Mouse (Mus musculus) embryonic facial prominence, embryonic 12.5 days (tissue): ENCODE results near the gene Pum3. TPM values are rescaled to one million over a fixed set of nuclear protein-coding genes. Genes with fewer than 3 reads are reported as not detected.

Experiments
- ATAC-seq: fragments of 200-750 bp; cut with Nextera tagmentation; 2 replicates; pipeline ENCODE4 v1.8.0; 2017; ENCODE audit not compliant: insufficient number of reproducible peaks, insufficient read depth, low FRiP score, low TSS enrichment
- H3K27ac ChIP-seq: fragments of 300-500 bp; sonication (generic); 2 replicates; pipeline ENCODE4 v1.5.1; 2016; ENCODE audit warnings: mild to moderate bottlenecking
- H3K27me3 ChIP-seq: fragments of 300-500 bp; sonication (generic); 2 replicates; pipeline ENCODE4 v1.6.1; 2016; ENCODE audit warnings: mild to moderate bottlenecking, moderate library complexity
- H3K36me3 ChIP-seq: fragments of 300-500 bp; sonication (generic); 2 replicates; pipeline ENCODE4 v1.6.1; 2016; ENCODE audit warnings: mild to moderate bottlenecking
- H3K4me1 ChIP-seq: fragments of 300-500 bp; sonication (generic); 2 replicates; pipeline ENCODE4 v1.6.1; 2016
- H3K4me2 ChIP-seq: fragments of 300-500 bp; sonication (generic); replicated peaks from 2 replicates; pipeline ENCODE4 v1.6.1; 2016; ENCODE audit warnings: mild to moderate bottlenecking, moderate library complexity
- H3K4me3 ChIP-seq: fragments of 300-500 bp; sonication (generic); 2 replicates; pipeline ENCODE4 v1.5.1; 2016; ENCODE audit warnings: mild to moderate bottlenecking
- H3K9ac ChIP-seq: fragments of 300-500 bp; sonication (generic); 2 replicates; pipeline ENCODE4 v1.6.1; 2016; ENCODE audit warnings: mild to moderate bottlenecking, moderate library complexity
- H3K9me3 ChIP-seq: fragments of 300-500 bp; sonication (generic); 2 replicates; pipeline ENCODE4 v1.6.1; 2016; ENCODE audit warnings: mild to moderate bottlenecking, moderate library complexity
- WGBS: fragments of 180-500 bp; shearing (Covaris S2); methylation state at CpG from one replicate; pipeline ENCODE4 v1.1.7; 2016; 5-methylcytosine and 5-hydroxymethylcytosine counted together
- polyA plus RNA-seq: library from polyadenylated mRNA; unstranded; fragments of >200 nt; fragmentation: Nextera tagmentation; extraction: Ambion mirVana; gene quantifications from 2 replicates; pipeline ENCODE4 v1.2.1, GENCODE M21; 2016

Pum3 gene
- polyA plus RNA-seq, 1 experiment from 2014 or later, result 86.4 TPM

GRCm38 (mm10) chr19:27360381-27360780, 69.2 kb downstream of the Pum3 start:
- peaks cover 5% of the 10 kb centered on the region; the same call in 1 of the 2 replicates for H3K4me1 ChIP-seq
- ATAC-seq, result no peak
- H3K27me3 ChIP-seq, result no peaks in the 10 kb centered on the region
- no peak overlapping the region for H3K9ac ChIP-seq
- no peak overlapping the region for H3K4me3 ChIP-seq
- H3K9me3 ChIP-seq, result no peaks in the 10 kb centered on the region
- H3K27ac ChIP-seq, result no peak overlapping the region
- no peak overlapping the region for H3K4me2 ChIP-seq
- no peaks in the 10 kb centered on the region for H3K36me3 ChIP-seq

GRCm38 (mm10) chr19:27351700-27352099, 77.9 kb downstream of the Pum3 start:
- WGBS, result 83% methylated on average over 6 of the region's 6 CpGs
- no peak overlapping the region for H3K4me3 ChIP-seq
- ATAC-seq, result no peak
- 0 out of 2 replicates have a peak, but pooled peaks cover 3% of the 10 kb centered on the region for H3K4me1 ChIP-seq
- H3K4me2 ChIP-seq, result no peak overlapping the region
- H3K9ac ChIP-seq, result no peak overlapping the region
- no peak overlapping the region for H3K27ac ChIP-seq
- H3K36me3 ChIP-seq, result no peaks in the 10 kb centered on the region
- H3K27me3 ChIP-seq, result no peaks in the 10 kb centered on the region
- H3K9me3 ChIP-seq, result no peaks in the 10 kb centered on the region

- H3K36me3 ChIP-seq, result no peaks in the 10 kb centered on the region
- 95% methylated on average over 1 of the region's 1 CpGs for WGBS
- no peak overlapping the region for H3K9ac ChIP-seq
- H3K4me1 ChIP-seq, result no peaks in the 10 kb centered on the region
- H3K27ac ChIP-seq, result no peak overlapping the region
- ATAC-seq, result no peak
- H3K4me2 ChIP-seq, result no peak overlapping the region
- no peak overlapping the region for H3K4me3 ChIP-seq
- H3K9me3 ChIP-seq, result no peaks in the 10 kb centered on the region
- H3K27me3 ChIP-seq, result no peaks in the 10 kb centered on the region
These were observed 83.1 kb downstream of the Pum3 start for GRCm38 (mm10) chr19:27346501-27346900.

Other genes with a start within 250 kb of the Pum3 start
- gene Vldlr, start 213.3 kb downstream of the Pum3 start, polyA plus RNA-seq, result 10.5 and 10.8 TPM in 2 replicates
- gene Kcnv2, start 107.2 kb downstream of the Pum3 start, polyA plus RNA-seq, result 0.14 and 0.17 TPM in 2 replicates